Mouse (Mus musculus) CH12.LX (cell line): ENCODE measurements at regions not wholly inside any gene's neighbourhood (a gene's known extent, or its start where the extent isn't known, plus 50 kb on each side); places are given as distances from the start of the nearest gene placed in this dataset.

Experiments
- CTCF ChIP-seq, 2 experiments: IDR thresholded peaks in 1 of 2; conservative IDR thresholded peaks in 1 of 2; 2 replicates each; pipeline ENCODE4 v1.5.1; 2011 to 2012; ENCODE audit warnings: low read depth in 2 of 2, low read length in 2 of 2, improper control_type of control experiment in 1 of 2, inconsistent platforms in 1 of 2, mild to moderate bottlenecking in 1 of 2, moderate library complexity in 1 of 2
- HCFC1 ChIP-seq: IDR thresholded peaks from 2 replicates; pipeline ENCODE4 v1.6.1; 2012; ENCODE audit warnings: low read depth, mild to moderate bottlenecking, inconsistent platforms, low read length, improper control_type of control experiment
- POLR2A ChIP-seq: IDR thresholded peaks from 2 replicates; pipeline ENCODE4 v1.6.1; 2011; ENCODE audit warnings: low read depth, mild to moderate bottlenecking, improper control_type of control experiment, low read length
- RCOR1 ChIP-seq: conservative IDR thresholded peaks from 2 replicates; pipeline ENCODE4 v1.6.1; 2012; ENCODE audit warnings: low read depth, mild to moderate bottlenecking, inconsistent platforms, low read length, improper control_type of control experiment
- ZNF384 ChIP-seq: IDR thresholded peaks from 2 replicates; pipeline ENCODE4 v1.6.1; 2012; ENCODE audit warnings: low read depth, low read length, improper control_type of control experiment, inconsistent platforms

DNA sequence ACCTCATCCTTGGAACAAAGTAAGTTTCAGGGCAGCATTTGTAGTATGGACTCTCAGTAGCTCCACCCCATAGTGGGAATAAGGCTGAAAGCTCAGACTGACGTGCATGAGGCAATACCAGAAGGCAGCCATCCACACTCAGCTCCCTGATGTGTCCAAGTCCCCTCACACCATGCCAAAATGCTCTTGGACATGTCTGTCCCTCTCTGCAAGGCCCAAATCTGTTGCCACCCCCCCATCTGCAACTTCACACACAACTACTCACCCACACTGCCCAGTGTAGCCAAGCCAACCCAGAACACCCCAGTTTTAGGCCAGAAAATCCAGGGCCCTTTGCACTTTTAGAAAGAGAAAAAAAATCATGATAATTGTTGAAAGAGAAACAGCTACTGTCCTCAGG, 498.1 kb upstream of the Kdm8 start:
- TF ChIP-seq POLR2A (no peak), HCFC1 (no peak), CTCF (conservative IDR thresholded peaks at IDR 0.05 in 1 of 2, IDR thresholded peaks at IDR 0.05 in 1 of 2; ENCODE audit: low read depth in 2 of 2, low read length in 2 of 2) (no peak), ZNF384 (no peak), RCOR1 (no peak)
